Mouse (Mus musculus) bone marrow, adult 2 months (tissue): ENCODE measurements at regions not wholly inside any gene's neighbourhood (a gene's known extent, or its start where the extent isn't known, plus 50 kb on each side); places are given as distances from the start of the nearest gene placed in this dataset.

Experiments used
- CTCF ChIP-seq: fragments of 200-500 bp; IDR thresholded peaks from 2 replicates; pipeline ENCODE4 v1.5.1; 2011; ENCODE audit warnings: low read length, control low read depth; ENCODE audit not compliant: control insufficient read depth, insufficient read depth
- POLR2A ChIP-seq: fragments of 200-500 bp; IDR thresholded peaks from 2 replicates; pipeline ENCODE4 v1.6.1; 2011; ENCODE audit warnings: low read depth, mild to moderate bottlenecking, control low read depth, low read length, borderline replicate concordance; ENCODE audit not compliant: control insufficient read depth

DNA sequence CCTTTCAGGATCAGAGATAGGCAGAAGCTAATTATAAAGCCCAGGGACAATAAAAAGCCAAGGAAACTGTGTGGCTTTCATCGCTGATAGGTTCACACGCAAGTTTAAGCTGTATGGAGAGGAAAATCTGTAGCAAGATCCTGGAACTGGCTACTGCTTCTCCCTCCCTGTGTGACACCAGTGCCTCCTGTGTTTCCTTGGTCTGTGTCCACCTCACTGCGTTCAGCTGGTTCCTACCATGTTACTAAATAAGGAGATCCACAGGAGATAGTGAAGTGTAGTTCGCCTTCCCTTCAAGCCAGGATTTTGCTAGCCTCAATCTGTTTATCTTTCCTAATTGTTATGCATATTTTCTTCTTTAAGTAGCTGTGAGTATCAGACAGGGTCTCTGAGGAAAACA lies 399.2 kb upstream of the Gm5415 start:
- TF ChIP-seq POLR2A (no peak), CTCF (no peak)
